Mouse (Mus musculus) adrenal gland, adult (tissue): ENCODE measurements at regions not wholly inside any gene's neighbourhood (a gene's known extent, or its start where the extent isn't known, plus 50 kb on each side); places are given as distances from the start of the nearest gene placed in this dataset.

ENCODE experiments used
- DNase-seq, 2 experiments: peaks; one replicate each; pipeline ENCODE4 v3.0.0; 2022 to 2023; ENCODE audit warnings: low spot score in 1 of 2; ENCODE audit not compliant: inconsistent age in 2 of 2

DNA sequence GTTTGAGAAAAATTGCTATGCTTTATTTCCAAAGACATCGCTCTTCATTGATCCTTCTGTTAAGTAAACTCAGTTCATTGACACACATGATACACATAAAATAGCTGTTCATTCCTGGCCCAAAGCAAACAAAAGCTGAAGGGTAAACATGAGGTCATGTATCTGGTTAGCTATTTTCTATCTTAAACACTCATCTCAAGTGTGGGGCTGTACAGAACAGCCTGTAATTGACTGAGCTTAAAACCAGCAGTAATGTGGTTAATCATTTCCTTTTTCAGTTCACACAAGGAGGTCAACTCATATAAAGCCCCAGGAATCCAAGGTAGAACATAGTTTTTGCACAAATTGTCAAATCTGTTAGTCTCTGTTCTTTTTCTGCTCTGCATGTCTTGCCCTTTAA, 94.5 kb downstream of the Cldn17 start:
- no peak for DNase-seq

GRCm38 (mm10) chr16:88408144-88408543, 98.6 kb downstream of the Cldn17 start:
- DNase-seq, result no peak

DNA sequence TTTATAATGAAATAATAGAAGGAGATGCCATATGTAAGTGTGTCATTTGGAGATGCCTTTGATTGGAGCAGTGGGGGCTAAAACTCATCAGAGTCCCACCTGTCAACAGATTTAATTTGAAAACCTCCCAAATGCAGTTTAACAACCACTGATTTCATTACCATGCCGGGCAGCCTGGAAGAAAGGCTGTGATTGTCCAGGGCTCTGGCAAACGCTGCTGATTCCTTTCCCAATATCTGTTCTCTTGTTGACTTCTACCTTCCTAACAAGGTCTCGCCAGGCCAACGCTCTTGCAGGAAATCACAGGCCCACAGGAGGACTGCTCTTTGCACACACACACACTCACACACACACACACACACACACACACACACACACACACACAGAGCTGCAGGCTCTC, 102.4 kb downstream of the Cldn17 start:
- DNase-seq, result no peak

DNA sequence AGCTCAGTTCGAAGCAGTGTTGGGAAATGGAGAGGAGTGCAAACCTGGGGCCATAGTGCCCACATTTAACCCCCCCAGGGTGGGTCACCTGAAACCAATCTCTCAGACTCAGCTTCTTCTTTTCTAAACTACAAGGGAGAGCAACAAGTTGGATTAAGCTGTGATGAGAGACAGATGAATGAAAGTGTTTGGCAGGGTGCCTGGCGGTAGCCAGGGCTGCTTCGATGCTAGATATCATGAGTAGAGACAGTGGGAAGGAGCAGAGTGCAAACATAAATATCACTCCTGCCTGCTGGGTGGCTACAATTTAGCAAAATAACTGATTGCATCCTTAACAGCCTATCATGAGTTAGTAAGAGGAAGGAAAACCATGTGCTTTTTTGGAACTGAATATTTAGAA, 106.9 kb downstream of the Cldn17 start:
- DNase-seq, result no peak

DNA sequence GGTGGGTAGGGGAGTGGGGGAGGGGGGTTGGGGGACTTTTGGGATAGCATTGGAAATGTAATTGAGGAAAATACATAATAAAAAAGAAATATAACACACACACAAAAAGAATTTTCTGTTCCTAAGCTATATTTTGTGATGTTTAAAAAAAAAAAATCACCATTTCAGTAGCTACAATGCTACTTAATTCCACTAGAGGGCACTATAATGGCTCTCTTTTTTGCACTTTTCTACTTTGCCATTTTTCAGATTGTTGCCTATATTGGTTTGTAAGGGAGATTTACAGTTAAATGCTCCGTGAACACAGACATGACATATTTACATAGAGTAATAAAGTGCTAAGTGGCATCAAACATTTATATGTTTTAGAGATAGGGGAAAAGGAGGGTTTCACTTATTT, 102.7 kb upstream of the Grik1 start:
- no peak for DNase-seq

- DNase-seq, result peak in 1 of 2 experiments; percentile 32
These were observed 91.7 kb upstream of the Grik1 start for GRCm38 (mm10) chr16:88381605-88382279.

DNA sequence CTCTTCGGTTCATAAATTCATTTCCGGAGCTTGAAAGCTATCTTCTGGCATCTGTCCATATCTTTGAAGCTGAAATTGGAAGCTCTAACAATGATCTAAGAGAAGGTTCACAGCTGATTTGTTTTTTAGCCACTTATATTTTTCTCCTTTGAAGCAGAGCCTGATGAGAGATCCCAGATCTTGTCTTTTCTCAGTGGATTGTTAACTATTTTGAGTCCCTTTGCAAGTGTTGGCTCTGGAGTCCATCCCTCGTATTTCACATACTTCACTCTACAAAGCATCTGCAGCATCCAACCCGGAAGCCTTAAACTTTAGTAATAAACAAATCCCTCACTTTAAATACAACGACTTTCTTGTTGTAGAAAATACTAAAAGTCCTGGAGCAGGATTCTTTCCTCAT, 85.6 kb upstream of the Grik1 start:
- DNase-seq, result peak in 1 of 2 experiments; percentile 24

DNA sequence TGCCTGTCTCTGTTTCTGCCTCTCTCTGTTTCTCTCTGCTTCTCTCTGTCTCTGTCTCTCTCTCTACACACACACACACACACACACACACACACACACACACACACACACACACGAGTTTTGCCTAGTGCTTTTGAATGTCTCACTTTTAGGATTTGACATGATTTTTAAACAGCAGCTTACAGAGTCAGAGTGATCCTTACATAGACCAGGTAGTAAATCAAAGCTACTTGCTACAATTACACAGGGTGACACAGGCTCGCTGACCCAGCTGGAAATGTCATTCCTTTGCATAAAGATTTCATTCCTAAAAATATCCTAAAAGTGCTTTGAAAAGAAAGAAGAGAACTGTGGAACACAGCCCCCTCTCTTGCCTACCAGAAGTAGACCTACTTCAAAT, 84.5 kb upstream of the Grik1 start:
- DNase-seq, result no peak

GRCm38 (mm10) chr16:88372034-88372433, 82.0 kb upstream of the Grik1 start:
- DNase-seq, result peak; percentile 27 to 84

DNA sequence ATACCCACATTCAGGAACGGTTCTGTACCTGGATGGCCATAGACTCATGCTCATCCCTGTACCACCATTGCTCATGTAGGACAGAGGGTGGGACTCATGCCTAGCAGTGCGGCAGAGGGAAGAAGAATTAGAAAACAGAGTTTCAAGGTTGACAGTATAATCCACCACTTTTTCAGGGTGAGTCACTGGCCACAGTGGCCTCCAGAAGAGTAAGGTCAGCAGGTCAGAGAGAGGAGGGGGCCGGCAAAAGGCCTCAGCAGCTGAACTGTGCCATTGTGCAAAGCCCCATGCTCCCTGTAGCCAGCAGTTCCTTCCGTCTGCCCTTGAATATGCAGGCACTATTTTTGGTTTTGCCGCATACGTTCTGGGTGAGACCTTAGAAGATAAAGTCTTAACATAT, 78.1 kb upstream of the Grik1 start:
- DNase-seq, result peak in 1 of 2 experiments; percentile 63

- DNase-seq, result no peak
These were observed 77.1 kb upstream of the Grik1 start for GRCm38 (mm10) chr16:88367162-88367561.

DNA sequence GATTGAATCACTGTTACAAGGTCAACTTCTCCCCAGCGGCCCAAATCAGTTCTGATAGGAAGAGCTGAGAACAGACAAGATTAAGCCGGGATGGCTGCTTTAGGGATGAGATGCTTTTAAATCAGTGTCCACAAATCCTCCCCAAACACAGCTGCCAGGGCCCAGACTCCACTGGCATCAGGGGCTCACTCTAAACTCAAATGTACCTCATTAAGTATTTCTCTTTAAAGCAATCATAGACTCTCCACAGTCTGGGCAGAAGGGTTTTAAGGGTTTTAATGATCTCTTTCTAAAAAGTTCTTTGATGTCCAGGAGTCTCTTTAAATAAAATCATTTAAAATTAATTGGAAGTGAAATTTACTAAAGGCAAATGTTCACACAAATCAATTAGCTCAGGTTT, 70.0 kb upstream of the Grik1 start:
- DNase-seq, result peak in 1 of 2 experiments; percentile 55
